Mouse (Mus musculus) embryonic facial prominence, embryonic 10.5 days (tissue): Measurements from ENCODE around the gene Plekha7. TPM values are rescaled to one million over a fixed set of nuclear protein-coding genes. Genes with fewer than 3 reads are reported as not detected.

Source experiments
- DNase-seq: peaks from one replicate; pipeline ENCODE4 v3.0.0-alpha.2; 2017; ENCODE audit warnings: low spot score
- H3K27ac ChIP-seq: fragments of 300-500 bp; sonication (generic); replicated peaks from 2 replicates; pipeline ENCODE4 v1.5.1; 2016; ENCODE audit warnings: mild to moderate bottlenecking
- H3K27me3 ChIP-seq: fragments of 300-500 bp; sonication (generic); replicated peaks from 2 replicates; pipeline ENCODE4 v1.6.1; 2016; ENCODE audit warnings: low read depth, mild to moderate bottlenecking; ENCODE audit not compliant: poor library complexity, severe bottlenecking
- H3K36me3 ChIP-seq: fragments of 300-500 bp; sonication (generic); replicated peaks from 2 replicates; pipeline ENCODE4 v1.6.1; 2016; ENCODE audit warnings: mild to moderate bottlenecking, moderate library complexity
- H3K4me1 ChIP-seq: fragments of 300-500 bp; sonication (generic); 2 replicates; pipeline ENCODE4 v1.6.1; 2016
- H3K4me3 ChIP-seq: fragments of 300-500 bp; sonication (generic); 2 replicates; pipeline ENCODE4 v1.5.1; 2016; ENCODE audit warnings: mild to moderate bottlenecking, moderate library complexity
- H3K9me3 ChIP-seq: fragments of 300-500 bp; sonication (generic); 2 replicates; pipeline ENCODE4 v1.6.1; 2016; ENCODE audit warnings: mild to moderate bottlenecking
- WGBS: fragments of 180-500 bp; shearing (Covaris S2); methylation state at CpG from one replicate; pipeline ENCODE4 v1.1.7; 2016; 5-methylcytosine and 5-hydroxymethylcytosine counted together
- polyA plus RNA-seq: library from polyadenylated mRNA; unstranded; fragments of >200 nt; fragmentation: Nextera tagmentation; extraction: Ambion mirVana; gene quantifications from 2 replicates; pipeline ENCODE4 v1.2.1, GENCODE M21; 2016

The Plekha7 gene
- polyA plus RNA-seq, 1 experiment from 2014 or later, result 14.9 TPM

DNA sequence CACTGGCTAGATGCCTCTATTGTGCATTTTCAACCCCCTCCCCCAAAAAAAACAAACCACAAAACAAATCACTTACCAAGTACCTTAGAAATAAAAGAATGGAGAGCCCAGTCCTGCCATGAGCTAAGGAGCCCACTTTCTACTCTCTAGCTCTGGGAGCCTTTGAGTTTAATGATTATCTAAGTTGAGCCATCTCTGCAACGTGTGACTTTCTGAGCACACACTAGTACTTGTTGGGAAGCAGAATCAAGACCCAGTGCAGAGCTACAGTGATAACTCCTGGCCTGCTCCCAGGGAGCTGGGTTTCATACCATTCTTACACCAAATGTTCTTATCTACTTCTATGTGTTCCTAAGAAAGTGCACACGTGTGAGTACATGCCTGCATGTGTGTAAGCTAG is 102.7 kb downstream of the Plekha7 start:
- Histone ChIP-seq H3K9me3 (no peaks in the 10 kb centered on the region), H3K4me3 (no peak overlapping the region), H3K27me3 (no peaks in the 10 kb centered on the region), H3K36me3 (no peaks in the 10 kb centered on the region), H3K27ac (no peak overlapping the region), H3K4me1 (peaks cover 35% of the 10 kb centered on the region)
- DNase-seq, result no peak
- WGBS, result 84% methylated on average over 2 of the region's 2 CpGs

- Histone ChIP-seq H3K4me1 (peaks cover 39% of the 10 kb centered on the region), H3K27ac (no peak overlapping the region)
Measured at GRCm38 (mm10) chr7:116202033-116202681, 106.0 kb downstream of the Plekha7 start.

DNA sequence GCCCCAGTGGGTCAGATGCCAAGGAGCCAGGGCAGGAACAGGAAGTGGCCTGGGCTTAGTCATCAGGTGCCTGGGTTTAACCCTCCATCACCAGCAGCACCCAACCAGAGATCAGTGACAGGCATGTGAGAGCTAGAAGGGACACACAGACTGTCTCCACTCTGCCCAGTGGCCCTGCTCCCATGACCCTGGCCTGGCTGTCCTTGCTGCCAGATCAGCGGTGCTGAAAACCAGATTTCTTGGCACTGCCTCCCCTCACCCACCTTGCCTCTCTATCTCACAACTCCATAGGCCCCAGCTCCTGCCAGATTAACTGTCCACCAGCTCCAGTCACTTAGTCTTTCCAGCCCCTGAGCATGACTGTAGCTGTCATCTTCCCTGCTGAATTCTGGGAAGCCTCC is 107.2 kb downstream of the Plekha7 start:
- DNase-seq, result no peak
- no peaks in the 10 kb centered on the region for H3K27me3 ChIP-seq
- no peak overlapping the region for H3K4me3 ChIP-seq
- 73% methylated on average over 1 of the region's 1 CpGs for WGBS
- no peaks in the 10 kb centered on the region for H3K36me3 ChIP-seq
- H3K4me1 ChIP-seq, result peaks cover 47% of the 10 kb centered on the region
- no peak overlapping the region for H3K27ac ChIP-seq
- no peaks in the 10 kb centered on the region for H3K9me3 ChIP-seq

More at GRCm38 (mm10) chr7:116202033-116202681, 106.0 kb downstream of the Plekha7 start:
- DNase-seq, result no peak
- Histone ChIP-seq H3K27me3 (no peaks in the 10 kb centered on the region), H3K9me3 (no peaks in the 10 kb centered on the region), H3K4me3 (no peak overlapping the region), H3K36me3 (no peaks in the 10 kb centered on the region)
- 74% methylated on average over 10 of the region's 10 CpGs for WGBS

- Histone ChIP-seq H3K36me3 (no peaks in the 10 kb centered on the region), H3K27ac (no peak overlapping the region), H3K4me3 (no peak overlapping the region), H3K27me3 (no peaks in the 10 kb centered on the region), H3K4me1 (peaks cover 50% of the 10 kb centered on the region), H3K9me3 (no peaks in the 10 kb centered on the region)
- no peak for DNase-seq
- 89% methylated on average over 2 of the region's 2 CpGs for WGBS
Measured at GRCm38 (mm10) chr7:116200544-116200943, 107.6 kb downstream of the Plekha7 start.

- no peaks in the 10 kb centered on the region for H3K36me3 ChIP-seq
- H3K27me3 ChIP-seq, result no peaks in the 10 kb centered on the region
- H3K4me1 ChIP-seq, result peaks cover 52% of the 10 kb centered on the region
- no peak for DNase-seq
- WGBS, result 53% methylated on average over 2 of the region's 2 CpGs
- no peak overlapping the region for H3K4me3 ChIP-seq
- no peaks in the 10 kb centered on the region for H3K9me3 ChIP-seq
- H3K27ac ChIP-seq, result no peak overlapping the region
Measured at GRCm38 (mm10) chr7:116198902-116199301, 109.3 kb downstream of the Plekha7 start.

GRCm38 (mm10) chr7:116198407-116198806 is 109.8 kb downstream of the Plekha7 start:
- DNase-seq, result no peak
- Histone ChIP-seq H3K27ac (peak overlapping the region; percentile 57), H3K27me3 (no peaks in the 10 kb centered on the region), H3K4me1 (peaks cover 55% of the 10 kb centered on the region), H3K4me3 (peak overlapping the region; percentile 29; the same call in 1 of the 2 replicates), H3K9me3 (no peaks in the 10 kb centered on the region), H3K36me3 (no peaks in the 10 kb centered on the region)
- 22% methylated on average over 7 of the region's 7 CpGs for WGBS

DNA sequence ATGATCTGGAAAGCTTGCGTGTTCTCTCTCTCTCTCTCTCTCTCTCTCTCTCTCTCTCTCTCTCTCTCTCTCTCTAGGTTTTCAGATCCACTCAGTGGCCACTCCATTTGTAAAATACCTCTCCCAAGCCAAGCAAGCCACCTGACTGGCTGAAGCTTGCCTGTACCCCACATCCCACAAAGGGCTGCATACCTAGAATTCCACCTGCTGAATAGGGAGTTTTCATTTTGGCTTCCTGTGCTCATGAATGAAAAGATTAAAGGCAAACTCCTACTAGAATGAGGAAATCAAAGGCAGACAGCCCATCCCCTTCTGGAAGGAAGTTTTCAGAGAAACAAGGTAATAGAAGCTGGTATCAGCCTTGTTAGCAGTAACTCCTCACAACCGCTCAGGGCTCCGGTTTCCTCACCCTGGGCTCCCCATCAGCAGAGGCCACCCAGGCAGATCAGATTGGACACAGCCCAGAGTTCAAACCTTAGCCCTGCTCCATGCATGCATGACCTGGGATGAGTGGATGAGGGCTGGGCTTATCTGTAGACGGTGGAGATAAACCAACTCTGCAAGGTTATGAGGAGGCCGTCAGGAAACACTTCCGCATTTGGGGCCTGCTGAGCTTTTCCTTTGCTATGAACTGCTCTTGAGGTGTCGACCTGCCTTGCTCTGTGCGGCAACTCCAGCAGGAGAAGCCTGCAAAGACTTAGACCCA is 111.0 kb downstream of the Plekha7 start:
- 71% methylated on average over 8 of the region's 8 CpGs for WGBS
- Histone ChIP-seq H3K4me3 (peak overlapping the region; percentile 29; the same call in 1 of the 2 replicates), H3K4me1 (peaks cover 51% of the 10 kb centered on the region)

GRCm38 (mm10) chr7:116194996-116195395 is 113.2 kb downstream of the Plekha7 start:
- H3K4me1 ChIP-seq, result peaks cover 66% of the 10 kb centered on the region
- no peak overlapping the region for H3K4me3 ChIP-seq
- H3K9me3 ChIP-seq, result no peaks in the 10 kb centered on the region
- H3K27ac ChIP-seq, result no peak overlapping the region
- no peak for DNase-seq
- H3K36me3 ChIP-seq, result no peaks in the 10 kb centered on the region
- H3K27me3 ChIP-seq, result no peaks in the 10 kb centered on the region
- WGBS, result 85% methylated on average over 7 of the region's 7 CpGs

More for the DNA sequence above, 111.0 kb downstream of the Plekha7 start:
- Histone ChIP-seq H3K9me3 (no peaks in the 10 kb centered on the region), H3K27ac (peak overlapping the region; percentile 57), H3K36me3 (no peaks in the 10 kb centered on the region), H3K27me3 (no peaks in the 10 kb centered on the region)
- DNase-seq, result no peak

DNA sequence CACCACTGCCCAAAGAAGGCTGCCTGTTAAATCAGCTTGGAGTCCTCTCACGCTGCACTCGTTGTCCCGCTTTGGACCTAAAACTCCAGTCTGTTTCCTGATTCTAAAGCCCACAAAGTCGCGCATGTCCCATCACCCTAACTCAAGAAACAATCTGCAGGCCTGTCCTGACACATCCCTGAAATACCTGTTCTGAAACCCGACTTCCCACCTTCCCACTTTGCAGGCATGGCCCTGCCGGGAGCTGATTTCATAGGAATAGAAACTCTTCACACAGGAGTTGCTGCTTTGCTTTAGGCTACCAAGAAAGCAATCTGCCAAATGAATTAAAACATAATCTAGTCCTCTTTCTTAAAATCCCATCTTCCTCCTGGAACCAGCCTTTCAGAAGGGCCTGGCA is 115.2 kb downstream of the Plekha7 start:
- H3K4me1 ChIP-seq, result peaks cover 56% of the 10 kb centered on the region
- peak; percentile 38 for DNase-seq
- no peaks in the 10 kb centered on the region for H3K9me3 ChIP-seq
- no peak overlapping the region for H3K4me3 ChIP-seq
- H3K36me3 ChIP-seq, result peaks cover 4% of the 10 kb centered on the region
- WGBS, result 76% methylated on average over 7 of the region's 7 CpGs
- H3K27ac ChIP-seq, result peak overlapping the region; percentile 52
- no peaks in the 10 kb centered on the region for H3K27me3 ChIP-seq

DNA sequence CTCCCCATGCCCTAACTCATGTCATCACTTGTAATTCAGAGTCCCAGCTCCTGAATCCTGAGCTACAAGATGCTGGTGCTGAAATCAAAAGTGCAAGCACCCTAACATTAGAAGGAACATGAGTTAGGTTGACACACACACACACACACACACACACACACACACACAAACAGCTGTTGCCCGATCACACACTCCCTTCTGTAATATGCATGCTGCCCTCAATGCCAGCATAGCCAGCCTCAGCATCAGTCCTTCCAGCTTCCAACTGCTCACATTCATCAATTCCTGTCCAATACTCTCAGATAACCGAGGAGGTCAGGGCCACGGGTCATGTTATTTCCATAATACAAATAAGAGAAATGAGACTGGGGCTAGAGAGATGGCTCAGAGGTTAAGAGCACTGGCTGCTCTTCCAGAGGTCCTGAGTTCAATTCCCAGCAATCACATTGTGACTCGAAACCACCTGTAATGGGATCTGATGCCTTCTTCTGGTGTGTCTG is 116.0 kb downstream of the Plekha7 start:
- Histone ChIP-seq H3K36me3 (peaks cover 10% of the 10 kb centered on the region), H3K27ac (peak overlapping the region; percentile 58), H3K4me1 (peaks cover 53% of the 10 kb centered on the region), H3K4me3 (no peak overlapping the region), H3K9me3 (no peaks in the 10 kb centered on the region), H3K27me3 (no peaks in the 10 kb centered on the region)
- no peak for DNase-seq
- WGBS, result 78% methylated on average over 4 of the region's 4 CpGs

- Histone ChIP-seq H3K4me3 (no peak overlapping the region), H3K4me1 (peaks cover 53% of the 10 kb centered on the region), H3K27me3 (no peaks in the 10 kb centered on the region), H3K36me3 (peaks cover 10% of the 10 kb centered on the region), H3K9me3 (no peaks in the 10 kb centered on the region), H3K27ac (peak overlapping the region; percentile 58)
- DNase-seq, result peak; percentile 61
- WGBS, result 36% methylated on average over 3 of the region's 3 CpGs
Measured at GRCm38 (mm10) chr7:116191138-116191537, 117.0 kb downstream of the Plekha7 start.

- peaks cover 63% of the 10 kb centered on the region for H3K4me1 ChIP-seq
- no peaks in the 10 kb centered on the region for H3K9me3 ChIP-seq
- no peak overlapping the region for H3K4me3 ChIP-seq
- peak overlapping the region; percentile 6; the same call in 1 of the 2 replicates for H3K27ac ChIP-seq
- 61% methylated on average over 9 of the region's 9 CpGs for WGBS
- H3K36me3 ChIP-seq, result peaks cover 10% of the 10 kb centered on the region
- DNase-seq, result no peak
- no peaks in the 10 kb centered on the region for H3K27me3 ChIP-seq
Measured at GRCm38 (mm10) chr7:116189708-116190107, 118.5 kb downstream of the Plekha7 start.

DNA sequence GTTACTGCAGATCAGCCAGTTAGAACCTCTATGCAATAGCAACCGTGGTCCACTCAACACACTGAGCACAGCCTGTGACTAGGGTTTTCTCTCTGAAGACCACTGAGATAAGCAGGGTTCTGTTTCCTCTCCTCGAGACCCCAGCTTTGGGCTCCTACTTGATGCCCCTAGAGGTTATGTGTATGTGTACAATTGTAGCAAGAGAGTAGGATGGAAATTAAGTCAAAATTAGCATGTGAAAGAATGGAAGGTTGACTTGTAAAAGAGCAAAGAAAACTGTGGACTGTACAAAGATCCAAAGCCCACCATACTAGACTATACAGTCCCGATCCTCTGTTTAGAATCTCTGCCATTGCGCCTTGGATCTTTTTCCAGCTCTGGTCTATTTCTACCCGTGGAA is 119.8 kb downstream of the Plekha7 start:
- no peaks in the 10 kb centered on the region for H3K9me3 ChIP-seq
- H3K36me3 ChIP-seq, result peaks cover 10% of the 10 kb centered on the region
- no peak overlapping the region for H3K4me3 ChIP-seq
- no peaks in the 10 kb centered on the region for H3K27me3 ChIP-seq
- DNase-seq, result no peak
- H3K4me1 ChIP-seq, result peaks cover 70% of the 10 kb centered on the region
- WGBS, result 91% methylated on average over 5 of the region's 5 CpGs
- no peak overlapping the region for H3K27ac ChIP-seq
